Mouse (Mus musculus): Measurements from ENCODE around the gene Fhit. TPM values are rescaled to one million over a fixed set of nuclear protein-coding genes. Genes with fewer than 3 reads are reported as not detected.

Gene Fhit
- polyA plus RNA-seq, 1 experiment from 2014 or later: 8.1 TPM

DNA sequence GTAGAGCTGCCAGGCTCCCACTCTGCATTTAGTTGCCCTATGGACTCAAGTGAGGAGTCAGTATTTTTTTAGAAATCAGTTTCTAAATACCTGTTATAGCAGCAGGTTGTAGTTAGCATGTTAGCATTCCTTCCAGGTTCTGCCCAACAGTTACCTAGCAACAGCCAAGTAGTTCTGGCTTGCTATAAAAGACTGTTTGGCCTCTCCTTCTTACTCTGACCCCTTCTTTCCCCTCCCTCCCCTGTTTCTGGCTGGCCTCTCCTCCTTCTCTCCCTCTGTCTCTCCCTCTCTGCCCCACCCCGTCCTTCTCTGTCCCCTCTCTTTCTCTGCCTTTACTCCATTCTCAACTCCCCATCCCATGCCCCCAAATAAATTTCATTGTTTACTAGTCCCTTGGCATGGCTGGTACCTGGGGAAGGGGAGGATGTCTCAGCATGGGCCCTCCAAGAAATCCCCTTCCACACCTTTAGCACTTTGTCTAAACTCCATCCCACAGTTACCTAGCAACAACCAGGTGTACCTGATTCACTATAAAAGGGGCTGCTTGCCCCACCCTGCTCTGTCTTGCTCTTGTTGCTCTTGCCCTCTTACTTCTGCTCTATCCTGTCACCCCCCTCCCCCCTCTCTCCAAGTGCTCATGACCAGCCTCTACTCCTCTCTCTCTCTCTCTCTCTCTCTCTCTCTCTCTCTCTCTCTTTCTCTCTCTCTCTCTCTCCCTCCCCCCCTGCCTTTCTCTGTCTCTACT, 1527.4 kb downstream of the Fhit start:
- Histone ChIP-seq H3K27ac (ENCODE audit: low read depth, low read length) (no peak overlapping the region), H3K9ac (ENCODE audit: low read length) (no peak overlapping the region), H3K4me3 (ENCODE audit: low read depth, low read length) (no peak overlapping the region), H3K9me3 (replicated peaks; ENCODE audit: control insufficient read depth, low read length) (no peaks in the 10 kb centered on the region), H3K27me3 (replicated peaks; ENCODE audit: control insufficient read depth, insufficient read depth, low read length) (0 out of 2 replicates have a peak, but pooled peaks cover 2% of the 10 kb centered on the region), H3K36me3 (ENCODE audit: control insufficient read depth, insufficient read depth, low read length) (no peaks in the 10 kb centered on the region), H3K4me2 (ENCODE audit: low read length) (no peak overlapping the region), H3K4me1 (ENCODE audit: control insufficient read depth, insufficient read depth, low read length) (0 out of 2 replicates have a peak, but pooled peaks cover 2% of the 10 kb centered on the region)
- ATAC-seq (no peak), DNase-seq (ENCODE audit: low spot score) (no peak)
- WGBS: 47% methylated on average over 1 of the region's 1 CpGs

DNA sequence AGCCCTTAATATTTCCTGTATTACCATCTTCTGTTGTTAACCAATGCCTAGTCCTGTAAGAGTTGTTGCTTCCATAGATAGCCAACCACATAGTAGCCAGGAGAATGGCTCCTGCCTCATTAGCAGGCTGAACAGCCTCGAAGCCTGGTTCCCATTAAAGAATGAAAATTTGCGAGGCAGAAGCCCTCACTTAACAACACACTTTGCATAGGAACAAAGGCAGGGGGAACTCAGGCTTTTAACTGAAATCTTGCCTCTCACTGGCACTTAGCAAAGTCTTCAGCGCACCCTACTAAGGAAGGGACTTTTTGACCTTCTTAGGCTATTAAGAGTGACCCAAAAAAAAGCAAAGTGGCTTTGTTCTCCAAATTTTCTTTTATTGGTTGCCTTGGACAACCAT, 1529.3 kb downstream of the Fhit start:
- H3K36me3 ChIP-seq (ENCODE audit: control insufficient read depth, insufficient read depth, low read length): no peaks in the 10 kb centered on the region
- H3K27ac ChIP-seq (ENCODE audit: low read depth, low read length): no peak overlapping the region
- no peak overlapping the region for H3K9ac ChIP-seq (ENCODE audit: low read length)
- peak; percentile 42 for DNase-seq (ENCODE audit: low spot score)
- no peak overlapping the region for H3K4me3 ChIP-seq (ENCODE audit: low read depth, low read length)
- H3K4me2 ChIP-seq (ENCODE audit: low read length): no peak overlapping the region
- H3K9me3 ChIP-seq (replicated peaks; ENCODE audit: control insufficient read depth, low read length): no peaks in the 10 kb centered on the region
- 0 out of 2 replicates have a peak, but pooled peaks cover 2% of the 10 kb centered on the region for H3K4me1 ChIP-seq (ENCODE audit: control insufficient read depth, insufficient read depth, low read length)
- H3K27me3 ChIP-seq (replicated peaks; ENCODE audit: control insufficient read depth, insufficient read depth, low read length): 0 out of 2 replicates have a peak, but pooled peaks cover 2% of the 10 kb centered on the region
- ATAC-seq: peak; percentile 55; the same call in 1 of the 2 replicates
- WGBS: 2% methylated on average over 3 of the region's 3 CpGs

DNA sequence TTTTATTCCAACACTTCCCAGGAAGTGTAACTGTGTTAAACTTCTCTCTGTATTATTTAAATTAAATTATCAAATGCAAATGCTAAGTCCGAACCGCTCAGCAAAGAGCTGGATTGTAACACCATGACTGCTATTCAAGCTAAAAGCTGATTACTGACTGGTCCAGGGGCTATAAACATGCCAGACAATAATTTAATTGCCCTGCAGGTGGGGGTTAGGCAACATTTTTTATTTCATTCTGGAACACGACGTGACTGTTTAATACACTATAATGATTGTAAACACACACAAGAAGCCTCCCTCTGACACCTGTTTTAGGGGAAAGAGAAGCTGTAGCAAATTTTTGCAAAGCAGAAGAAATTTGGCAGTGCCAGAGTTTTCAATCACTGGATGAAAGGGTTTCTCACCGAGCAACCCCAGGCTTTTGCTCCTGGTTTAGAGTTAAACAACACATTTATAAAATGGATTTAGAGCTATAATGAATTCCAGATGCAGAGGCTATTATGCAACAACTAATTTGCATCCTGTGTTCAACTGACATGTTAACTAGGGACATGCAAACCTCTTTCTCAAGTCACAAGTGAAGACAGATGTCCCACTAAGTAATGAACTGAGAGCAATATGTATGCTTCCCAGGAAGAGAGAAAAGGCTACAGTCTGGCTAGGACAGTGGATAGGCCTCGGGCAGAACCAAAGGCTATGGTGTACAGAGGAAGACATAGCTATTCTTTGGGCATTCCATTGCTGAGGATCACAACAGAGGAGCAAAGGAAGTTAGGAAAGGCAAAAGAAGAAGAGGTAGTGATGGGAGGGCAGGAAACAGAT, 1538.4 kb downstream of the Fhit start:
- Histone ChIP-seq H3K36me3 (ENCODE audit: control insufficient read depth, insufficient read depth, low read length) (no peaks in the 10 kb centered on the region), H3K4me1 (ENCODE audit: control insufficient read depth, insufficient read depth, low read length) (peaks cover 6% of the 10 kb centered on the region; the same call in 1 of the 2 replicates), H3K27ac (ENCODE audit: low read depth, low read length) (no peak overlapping the region), H3K9ac (ENCODE audit: low read length) (no peak overlapping the region), H3K4me3 (ENCODE audit: low read depth, low read length) (no peak overlapping the region), H3K9me3 (replicated peaks; ENCODE audit: control insufficient read depth, low read length) (no peaks in the 10 kb centered on the region), H3K27me3 (replicated peaks; ENCODE audit: control insufficient read depth, insufficient read depth, low read length) (no peaks in the 10 kb centered on the region), H3K4me2 (ENCODE audit: low read length) (no peak overlapping the region)
- DNase-seq (ENCODE audit: low spot score) (peak; percentile 36), ATAC-seq (peak; percentile 42; the same call in 1 of the 2 replicates)
- 8% methylated on average over 6 of the region's 6 CpGs for WGBS

GRCm38 (mm10) chr14:9620902-9621540, 1540.8 kb downstream of the Fhit start:
- H3K4me3 ChIP-seq (ENCODE audit: low read depth, low read length): no peak overlapping the region
- no peak overlapping the region for H3K9ac ChIP-seq (ENCODE audit: low read length)
- ATAC-seq (no peak), DNase-seq (ENCODE audit: low spot score) (peak; percentile 13)
- no peaks in the 10 kb centered on the region for H3K36me3 ChIP-seq (ENCODE audit: control insufficient read depth, insufficient read depth, low read length)
- no peaks in the 10 kb centered on the region for H3K27me3 ChIP-seq (replicated peaks; ENCODE audit: control insufficient read depth, insufficient read depth, low read length)
- H3K9me3 ChIP-seq (replicated peaks; ENCODE audit: control insufficient read depth, low read length): no peaks in the 10 kb centered on the region
- 24% methylated on average over 3 of the region's 3 CpGs for WGBS
- H3K4me2 ChIP-seq (ENCODE audit: low read length): no peak overlapping the region
- H3K27ac ChIP-seq (ENCODE audit: low read depth, low read length): no peak overlapping the region
- peaks cover 6% of the 10 kb centered on the region; the same call in 1 of the 2 replicates for H3K4me1 ChIP-seq (ENCODE audit: control insufficient read depth, insufficient read depth, low read length)

DNA sequence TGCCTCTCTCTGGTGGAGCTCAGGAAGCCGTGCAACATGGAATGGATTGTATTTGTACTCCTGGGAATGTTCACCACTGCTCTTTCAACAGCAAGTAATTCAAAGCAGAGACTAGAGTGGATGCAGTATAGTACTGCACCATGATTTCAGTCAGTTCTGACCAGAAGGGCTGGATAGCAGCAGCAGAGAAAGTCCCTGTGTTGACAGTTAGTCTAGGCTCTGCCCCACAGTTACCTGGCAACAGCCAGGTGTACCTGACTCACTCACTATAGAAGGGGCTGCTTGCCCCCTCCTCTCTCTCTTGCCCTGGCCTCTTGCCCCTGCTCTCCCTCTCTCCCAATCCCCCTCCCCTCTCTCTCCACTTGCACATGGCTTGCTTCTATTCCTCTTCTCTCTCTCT, 1542.0 kb downstream of the Fhit start:
- Histone ChIP-seq H3K9me3 (replicated peaks; ENCODE audit: control insufficient read depth, low read length) (no peaks in the 10 kb centered on the region), H3K27me3 (replicated peaks; ENCODE audit: control insufficient read depth, insufficient read depth, low read length) (no peaks in the 10 kb centered on the region), H3K4me1 (ENCODE audit: control insufficient read depth, insufficient read depth, low read length) (peaks cover 6% of the 10 kb centered on the region; the same call in 1 of the 2 replicates), H3K36me3 (ENCODE audit: control insufficient read depth, insufficient read depth, low read length) (no peaks in the 10 kb centered on the region), H3K4me2 (ENCODE audit: low read length) (no peak overlapping the region), H3K9ac (ENCODE audit: low read length) (no peak overlapping the region), H3K4me3 (ENCODE audit: low read depth, low read length) (no peak overlapping the region), H3K27ac (ENCODE audit: low read depth, low read length) (no peak overlapping the region)
- WGBS: 76% methylated on average over 1 of the region's 1 CpGs
- ATAC-seq (no peak), DNase-seq (ENCODE audit: low spot score) (no peak)

- H3K27ac ChIP-seq (ENCODE audit: low read depth, low read length): no peak overlapping the region
- H3K9me3 ChIP-seq (replicated peaks; ENCODE audit: control insufficient read depth, low read length): no peaks in the 10 kb centered on the region
- 90% methylated on average over 3 of the region's 3 CpGs for WGBS
- no peak overlapping the region for H3K9ac ChIP-seq (ENCODE audit: low read length)
- no peaks in the 10 kb centered on the region for H3K27me3 ChIP-seq (replicated peaks; ENCODE audit: control insufficient read depth, insufficient read depth, low read length)
- no peak for DNase-seq (ENCODE audit: low spot score)
- H3K4me1 ChIP-seq (ENCODE audit: control insufficient read depth, insufficient read depth, low read length): no peaks in the 10 kb centered on the region
- H3K4me2 ChIP-seq (ENCODE audit: low read length): no peak overlapping the region
- ATAC-seq: no peak
- no peaks in the 10 kb centered on the region for H3K36me3 ChIP-seq (ENCODE audit: control insufficient read depth, insufficient read depth, low read length)
- no peak overlapping the region for H3K4me3 ChIP-seq (ENCODE audit: low read depth, low read length)
These were observed 1548.7 kb downstream of the Fhit start for GRCm38 (mm10) chr14:9613126-9613525.

GRCm38 (mm10) chr14:9609120-9609519, 1552.7 kb downstream of the Fhit start:
- ATAC-seq: no peak
- H3K4me2 ChIP-seq (ENCODE audit: low read length): no peak overlapping the region
- no peak overlapping the region for H3K4me3 ChIP-seq (ENCODE audit: low read depth, low read length)
- no peaks in the 10 kb centered on the region for H3K36me3 ChIP-seq (ENCODE audit: control insufficient read depth, insufficient read depth, low read length)
- WGBS: 91% methylated on average over 7 of the region's 7 CpGs
- H3K27ac ChIP-seq (ENCODE audit: low read depth, low read length): no peak overlapping the region
- no peak overlapping the region for H3K9ac ChIP-seq (ENCODE audit: low read length)
- DNase-seq (ENCODE audit: low spot score): no peak
- no peaks in the 10 kb centered on the region for H3K9me3 ChIP-seq (replicated peaks; ENCODE audit: control insufficient read depth, low read length)
- H3K4me1 ChIP-seq (ENCODE audit: control insufficient read depth, insufficient read depth, low read length): peaks cover 10% of the 10 kb centered on the region
- no peaks in the 10 kb centered on the region for H3K27me3 ChIP-seq (replicated peaks; ENCODE audit: control insufficient read depth, insufficient read depth, low read length)

DNA sequence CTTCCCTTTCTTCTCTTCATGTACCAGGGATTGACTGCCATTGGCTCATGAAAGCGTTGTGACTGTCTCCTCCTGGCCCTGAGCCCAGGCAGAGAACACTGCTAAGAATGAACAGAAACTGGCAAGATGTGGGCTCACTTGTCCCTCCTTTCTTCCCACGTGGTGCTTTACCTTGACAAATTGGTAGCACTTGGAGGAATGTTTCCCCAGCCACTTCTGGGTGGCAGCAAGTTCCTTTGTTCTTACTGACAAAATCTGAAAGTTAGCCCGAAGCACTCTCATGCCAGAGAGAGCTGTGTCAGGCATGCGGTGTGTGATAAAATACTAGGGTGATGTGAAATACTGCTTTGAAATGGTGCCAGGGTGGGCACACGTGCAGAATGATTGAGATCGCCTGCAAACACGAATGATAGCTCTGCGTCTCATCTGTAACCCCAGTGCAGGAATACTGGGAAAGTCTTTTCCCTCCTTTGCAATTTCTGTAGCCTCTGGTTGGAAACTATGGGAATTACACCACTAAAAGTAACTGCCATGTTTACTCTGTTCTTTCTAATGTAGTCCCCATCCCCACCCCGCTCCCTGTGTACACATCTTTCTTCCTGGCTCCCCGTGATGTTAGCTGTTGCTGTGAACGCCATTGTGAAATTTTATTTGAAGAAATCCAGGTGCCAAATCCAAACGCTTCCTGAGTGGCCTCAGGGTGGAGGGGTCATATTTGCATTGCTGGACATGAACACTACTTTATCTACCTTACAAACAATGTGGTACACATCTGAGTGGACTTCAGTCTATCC, 1555.1 kb downstream of the Fhit start:
- peak; percentile 72 for DNase-seq (ENCODE audit: low spot score)
- H3K4me1 ChIP-seq (ENCODE audit: control insufficient read depth, insufficient read depth, low read length): peaks cover 10% of the 10 kb centered on the region
- no peaks in the 10 kb centered on the region for H3K9me3 ChIP-seq (replicated peaks; ENCODE audit: control insufficient read depth, low read length)
- 56% methylated on average over 12 of the region's 12 CpGs for WGBS
- ATAC-seq: peak; percentile 74
- no peak overlapping the region for H3K27ac ChIP-seq (ENCODE audit: low read depth, low read length)
- H3K27me3 ChIP-seq (replicated peaks; ENCODE audit: control insufficient read depth, insufficient read depth, low read length): no peaks in the 10 kb centered on the region
- H3K9ac ChIP-seq (ENCODE audit: low read length): no peak overlapping the region
- H3K4me3 ChIP-seq (ENCODE audit: low read depth, low read length): no peak overlapping the region
- H3K36me3 ChIP-seq (ENCODE audit: control insufficient read depth, insufficient read depth, low read length): no peaks in the 10 kb centered on the region
- H3K4me2 ChIP-seq (ENCODE audit: low read length): no peak overlapping the region

Measured in forebrain, embryonic 14.5 days (tissue).